Mouse (Mus musculus) forebrain, embryonic 11.5 days (tissue): ENCODE measurements around the gene Ttyh2. TPM values are rescaled to one million over a fixed set of nuclear protein-coding genes. Genes with fewer than 3 reads are reported as not detected.

ENCODE experiments used
- ATAC-seq: fragments of 200-750 bp; cut with Nextera tagmentation; replicated peaks from 2 replicates; pipeline ENCODE4 v1.8.0; 2017; ENCODE audit warnings: moderate TSS enrichment; ENCODE audit not compliant: low FRiP score
- DNase-seq: peaks from one replicate; pipeline ENCODE4 v3.0.0-alpha.2; 2017; ENCODE audit warnings: low spot score
- H3K27ac ChIP-seq: fragments of 300-500 bp; sonication (generic); 2 replicates; pipeline ENCODE4 v1.5.1; 2014; ENCODE audit warnings: low read depth, low read length
- H3K27me3 ChIP-seq: fragments of 300-500 bp; sonication (generic); 2 replicates; pipeline ENCODE4 v1.6.1; 2014; ENCODE audit warnings: mild to moderate bottlenecking, low read length, mixed read lengths; ENCODE audit not compliant: control insufficient read depth, insufficient read depth
- H3K36me3 ChIP-seq: fragments of 300-500 bp; sonication (generic); 2 replicates; pipeline ENCODE4 v1.6.1; 2014; ENCODE audit warnings: mild to moderate bottlenecking, low read length, moderate library complexity, mixed read lengths; ENCODE audit not compliant: control insufficient read depth, insufficient read depth
- H3K4me1 ChIP-seq: fragments of 300-500 bp; sonication (generic); replicated peaks from 2 replicates; pipeline ENCODE4 v1.6.1; 2014; ENCODE audit warnings: low read length, mixed read lengths; ENCODE audit not compliant: control insufficient read depth, insufficient read depth
- H3K4me2 ChIP-seq: fragments of 300-500 bp; sonication (generic); 2 replicates; pipeline ENCODE4 v1.6.1; 2014; ENCODE audit warnings: low read depth, mild to moderate bottlenecking, low read length, moderate library complexity, mixed read lengths; ENCODE audit not compliant: severe bottlenecking
- H3K4me3 ChIP-seq: fragments of 300-500 bp; sonication (generic); 2 replicates; pipeline ENCODE4 v1.5.1; 2014; ENCODE audit warnings: low read depth, low read length
- H3K9ac ChIP-seq: fragments of 300-500 bp; sonication (generic); 2 replicates; pipeline ENCODE4 v1.6.1; 2014; ENCODE audit warnings: low read length
- H3K9me3 ChIP-seq: fragments of 300-500 bp; sonication (generic); 2 replicates; pipeline ENCODE4 v1.6.1; 2016; ENCODE audit warnings: low read length, mixed read lengths; ENCODE audit not compliant: control insufficient read depth
- WGBS: fragments of 180-500 bp; shearing (Covaris S2); extraction: QIAGEN DNeasy Blood & Tissue Kit; methylation state at CpG from one replicate; pipeline ENCODE4 v1.1.7; 2014; 5-methylcytosine and 5-hydroxymethylcytosine counted together
- polyA plus RNA-seq: library from polyadenylated mRNA; unstranded; fragments of >200 nt; fragmentation: Nextera tagmentation; extraction: Ambion mirVana; gene quantifications from 2 replicates; pipeline ENCODE4 v1.2.1, GENCODE M21; 2014

Gene Ttyh2
- polyA plus RNA-seq, 1 experiment from 2014 or later: 11.7 TPM

DNA sequence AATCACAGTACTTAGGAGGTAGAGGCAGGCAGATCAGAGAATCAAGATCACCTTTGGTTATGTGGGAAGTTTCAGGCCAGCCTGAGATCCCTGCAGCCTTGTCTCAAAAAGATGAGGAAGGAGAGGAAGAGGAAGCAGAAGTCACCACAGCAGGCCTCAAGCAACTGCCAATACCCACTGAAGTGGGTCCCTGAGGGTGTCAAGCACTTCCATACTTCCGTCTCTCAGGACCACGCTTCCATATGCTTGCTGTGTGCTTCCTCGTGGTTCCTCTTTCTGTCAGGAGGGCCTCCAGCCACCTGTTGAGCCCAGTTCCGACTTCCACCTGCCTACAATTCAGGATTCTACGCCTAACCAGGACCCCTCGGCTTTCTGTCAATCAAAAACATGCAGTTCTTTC lies 21.6 kb upstream of the Ttyh2 start:
- H3K9ac ChIP-seq: no peak overlapping the region
- H3K9me3 ChIP-seq: no peaks in the 10 kb centered on the region
- WGBS: 74% methylated on average over 6 of the region's 6 CpGs
- no peak overlapping the region for H3K4me3 ChIP-seq
- H3K27me3 ChIP-seq: no peaks in the 10 kb centered on the region; the same call in 1 of the 2 replicates
- no peak overlapping the region for H3K4me2 ChIP-seq
- H3K4me1 ChIP-seq: no peaks in the 10 kb centered on the region
- DNase-seq: no peak
- no peak overlapping the region for H3K27ac ChIP-seq
- ATAC-seq: no peak
- H3K36me3 ChIP-seq: no peaks in the 10 kb centered on the region

GRCm38 (mm10) chr11:114654552-114654951 lies 20.7 kb upstream of the Ttyh2 start:
- 57% methylated on average over 5 of the region's 5 CpGs for WGBS

DNA sequence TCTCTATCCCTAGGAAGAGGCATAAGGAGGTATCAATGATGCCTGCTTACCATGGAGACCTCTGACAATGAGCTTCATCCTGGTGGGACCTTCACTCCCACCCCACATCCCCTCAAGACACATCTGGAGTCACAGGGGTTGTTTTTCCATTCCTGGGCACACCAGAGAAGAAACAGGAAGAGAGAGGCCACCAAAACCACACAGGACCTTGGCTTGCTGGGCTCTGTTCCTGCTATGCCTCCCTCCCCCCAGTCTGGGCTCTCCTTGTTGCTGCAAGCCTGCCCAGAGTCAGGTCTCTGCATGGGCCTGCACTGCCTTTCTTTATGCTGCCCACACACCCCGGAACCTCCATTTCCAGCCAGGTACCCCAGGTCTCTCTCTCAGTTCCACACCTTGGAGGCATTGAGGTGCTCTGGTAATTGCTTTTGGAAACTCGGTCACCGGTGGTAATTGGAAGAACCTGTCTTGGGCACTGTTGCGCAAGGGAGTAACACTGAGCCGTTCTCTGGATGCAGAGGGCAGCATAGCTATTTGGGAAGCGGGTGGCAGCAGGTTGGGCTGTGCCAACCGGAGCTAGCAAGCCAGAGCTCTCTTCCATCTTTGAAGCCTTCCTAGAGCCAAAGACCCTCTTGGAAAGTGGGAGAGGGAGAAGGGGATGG lies 19.8 kb upstream of the Ttyh2 start:
- DNase-seq: no peak
- no peak overlapping the region for H3K4me3 ChIP-seq
- no peaks in the 10 kb centered on the region; the same call in 1 of the 2 replicates for H3K27me3 ChIP-seq
- no peaks in the 10 kb centered on the region for H3K4me1 ChIP-seq
- H3K9ac ChIP-seq: no peak overlapping the region
- no peaks in the 10 kb centered on the region for H3K9me3 ChIP-seq
- WGBS: 87% methylated on average over 7 of the region's 7 CpGs
- H3K4me2 ChIP-seq: no peak overlapping the region
- ATAC-seq: no peak
- no peak overlapping the region for H3K27ac ChIP-seq
- no peaks in the 10 kb centered on the region for H3K36me3 ChIP-seq

More at GRCm38 (mm10) chr11:114654552-114654951, 20.7 kb upstream of the Ttyh2 start:
- Histone ChIP-seq H3K4me1 (no peaks in the 10 kb centered on the region), H3K9ac (no peak overlapping the region), H3K4me3 (no peak overlapping the region), H3K27me3 (no peaks in the 10 kb centered on the region; the same call in 1 of the 2 replicates), H3K4me2 (no peak overlapping the region), H3K9me3 (no peaks in the 10 kb centered on the region), H3K27ac (no peak overlapping the region), H3K36me3 (no peaks in the 10 kb centered on the region)
- ATAC-seq (no peak), DNase-seq (no peak)

DNA sequence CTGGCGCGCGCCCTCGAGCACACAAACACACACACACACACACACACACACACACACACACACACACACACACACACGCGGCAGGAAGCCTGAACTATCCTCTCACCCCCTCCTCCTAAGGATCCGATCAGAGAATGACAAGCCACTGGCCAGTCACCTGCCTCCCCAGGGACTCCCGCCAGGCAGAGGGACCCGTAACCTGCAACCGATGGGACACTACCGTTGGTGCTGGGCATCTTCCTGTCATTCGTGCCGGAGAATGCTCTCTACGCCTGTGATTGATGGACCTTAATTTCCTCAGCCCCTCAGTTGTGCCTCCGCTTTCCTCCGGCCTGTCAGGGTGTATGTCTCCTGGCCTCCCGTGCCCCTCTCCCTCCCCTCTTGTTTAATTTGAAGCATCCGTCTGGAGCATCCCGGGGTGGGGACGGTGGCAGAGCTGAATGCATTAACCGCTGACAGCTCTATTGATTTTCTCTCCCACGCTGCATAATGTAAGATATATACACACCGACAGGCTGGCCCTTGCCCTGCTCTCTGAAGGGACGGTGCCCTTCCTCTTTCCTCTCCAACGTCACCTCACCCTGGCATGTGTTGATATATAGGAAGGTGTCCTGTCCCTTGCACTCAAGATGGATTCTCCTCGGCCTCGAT lies 18.1 kb upstream of the Ttyh2 start:
- Histone ChIP-seq H3K27ac (no peak overlapping the region), H3K4me1 (no peaks in the 10 kb centered on the region), H3K9me3 (no peaks in the 10 kb centered on the region), H3K4me3 (no peak overlapping the region), H3K4me2 (no peak overlapping the region), H3K36me3 (no peaks in the 10 kb centered on the region), H3K27me3 (no peaks in the 10 kb centered on the region; the same call in 1 of the 2 replicates), H3K9ac (no peak overlapping the region)
- WGBS: 60% methylated on average over 27 of the region's 27 CpGs
- DNase-seq: no peak
- ATAC-seq: no peak

DNA sequence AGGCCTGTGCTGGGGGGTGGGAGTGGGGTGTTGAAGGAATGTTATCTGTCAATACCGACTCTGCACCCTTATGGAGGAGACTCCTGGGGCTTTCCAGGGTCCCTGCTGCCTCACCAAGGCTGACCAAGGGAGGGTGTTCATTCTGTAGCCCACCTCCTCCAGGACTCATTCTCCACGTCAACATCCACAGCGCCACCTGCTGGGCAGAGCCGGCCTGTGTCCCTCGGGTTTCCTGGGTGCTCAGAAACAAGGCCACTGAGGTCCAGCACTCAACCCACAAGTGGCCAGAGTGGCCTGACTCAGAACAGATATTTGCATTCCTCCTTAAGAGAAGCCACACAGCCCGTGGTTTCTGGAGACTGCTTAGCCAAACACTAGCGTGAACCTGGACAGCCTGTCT lies 17.5 kb upstream of the Ttyh2 start:
- Histone ChIP-seq H3K4me3 (no peak overlapping the region), H3K36me3 (no peaks in the 10 kb centered on the region), H3K4me2 (no peak overlapping the region), H3K27me3 (no peaks in the 10 kb centered on the region), H3K9me3 (no peaks in the 10 kb centered on the region), H3K9ac (no peak overlapping the region), H3K27ac (no peak overlapping the region), H3K4me1 (no peaks in the 10 kb centered on the region)
- ATAC-seq (no peak), DNase-seq (peak; percentile 87)
- 26% methylated on average over 7 of the region's 7 CpGs for WGBS

GRCm38 (mm10) chr11:114662161-114662560 lies 13.1 kb upstream of the Ttyh2 start:
- H3K9ac ChIP-seq: no peak overlapping the region
- no peaks in the 10 kb centered on the region for H3K36me3 ChIP-seq
- ATAC-seq (no peak), DNase-seq (no peak)
- H3K4me3 ChIP-seq: no peak overlapping the region
- no peak overlapping the region for H3K4me2 ChIP-seq
- H3K27ac ChIP-seq: no peak overlapping the region
- WGBS: 91% methylated on average over 14 of the region's 14 CpGs
- no peaks in the 10 kb centered on the region for H3K27me3 ChIP-seq
- H3K4me1 ChIP-seq: no peaks in the 10 kb centered on the region
- no peaks in the 10 kb centered on the region for H3K9me3 ChIP-seq

DNA sequence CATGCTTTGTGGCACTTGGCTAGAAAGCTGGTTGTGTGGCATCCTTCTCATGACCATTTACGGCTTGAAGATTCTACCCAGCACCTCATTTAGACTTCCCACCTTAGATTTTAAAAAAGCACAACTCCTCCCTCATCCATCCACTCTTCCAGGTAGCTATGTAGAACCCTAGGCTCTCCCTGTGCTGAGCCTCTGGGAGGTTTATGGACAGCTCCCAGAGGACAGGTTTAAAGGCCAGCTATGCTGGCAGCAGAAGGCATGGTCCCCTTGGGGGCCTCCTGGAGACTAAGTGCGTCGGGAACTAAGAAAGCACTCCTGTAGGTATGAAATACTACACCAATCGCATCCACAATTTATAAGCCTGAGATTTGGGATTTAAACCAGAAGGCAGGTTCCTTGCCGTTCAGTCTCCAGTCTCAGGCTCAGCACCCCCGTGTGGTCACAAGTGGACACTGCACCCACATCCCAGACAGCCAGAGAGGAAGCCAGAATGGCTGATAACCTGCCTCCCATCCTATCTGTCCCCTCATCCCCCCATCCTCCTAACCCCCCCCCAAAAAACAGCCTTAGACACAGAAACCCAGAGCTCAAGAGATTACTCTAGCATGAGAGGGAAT lies 12.4 kb upstream of the Ttyh2 start:
- Histone ChIP-seq H3K4me1 (no peaks in the 10 kb centered on the region), H3K27ac (no peak overlapping the region), H3K9me3 (no peaks in the 10 kb centered on the region), H3K27me3 (no peaks in the 10 kb centered on the region), H3K9ac (no peak overlapping the region), H3K36me3 (no peaks in the 10 kb centered on the region), H3K4me3 (no peak overlapping the region), H3K4me2 (no peak overlapping the region)
- 32% methylated on average over 6 of the region's 6 CpGs for WGBS
- no peak for ATAC-seq
- DNase-seq: peak; percentile 79

- ATAC-seq (no peak), DNase-seq (no peak)
- H3K4me1 ChIP-seq: no peaks in the 10 kb centered on the region
- H3K27ac ChIP-seq: no peak overlapping the region
- no peak overlapping the region for H3K4me3 ChIP-seq
- H3K27me3 ChIP-seq: no peaks in the 10 kb centered on the region
- H3K36me3 ChIP-seq: no peaks in the 10 kb centered on the region
- 90% methylated on average over 7 of the region's 7 CpGs for WGBS
- H3K4me2 ChIP-seq: no peak overlapping the region
- H3K9ac ChIP-seq: no peak overlapping the region
- H3K9me3 ChIP-seq: no peaks in the 10 kb centered on the region
Measured at GRCm38 (mm10) chr11:114664164-114664563, 11.1 kb upstream of the Ttyh2 start.
